Mouse (Mus musculus) C2C12 (cell line): ENCODE results near the gene Chst15.

ENCODE experiments used
- CTCF ChIP-seq: IDR thresholded peaks from one replicate; pipeline ENCODE4 v1.5.1; 2011; ENCODE audit not compliant: control insufficient read depth, insufficient read depth, insufficient read length
- FOSL1 ChIP-seq: IDR thresholded peaks from one replicate; pipeline ENCODE4 v1.8.0; 2011; ENCODE audit warnings: mild to moderate bottlenecking, low read length; ENCODE audit not compliant: poor library complexity, insufficient read depth, severe bottlenecking
- MYOD1 ChIP-seq: IDR thresholded peaks from one replicate; pipeline ENCODE4 v1.6.1; 2011; ENCODE audit warnings: low read depth; ENCODE audit not compliant: control insufficient read depth, insufficient read length
- MYOG ChIP-seq: IDR thresholded peaks from one replicate; pipeline ENCODE4 v1.6.1; 2011; ENCODE audit not compliant: control insufficient read depth, insufficient read length; ENCODE audit errors: extremely low read depth

DNA sequence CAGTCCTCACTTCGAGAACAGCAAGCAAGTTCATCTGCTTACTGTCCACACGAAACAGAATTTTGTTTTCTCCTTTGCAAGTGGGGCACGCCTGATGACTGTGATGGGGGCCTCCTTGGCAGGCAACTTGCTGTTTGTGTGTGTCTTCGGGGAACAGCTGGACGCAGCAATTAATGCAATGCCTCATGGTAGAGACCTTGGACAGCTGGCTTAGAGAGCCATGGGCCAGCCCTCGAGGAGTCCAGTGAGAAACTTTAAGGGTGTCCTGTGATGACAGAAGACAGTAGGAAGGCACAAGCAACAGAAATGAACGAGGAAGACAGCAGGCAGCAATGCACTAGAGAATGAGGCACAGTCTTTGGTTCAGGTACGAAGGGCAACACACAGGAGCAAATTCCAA, 46.7 kb downstream of the Chst15 start:
- TF ChIP-seq MYOD1 (no peak), FOSL1 (no peak), CTCF (no peak), MYOG (no peak)
